Mouse (Mus musculus) layer of hippocampus, postnatal 10 days (tissue): ENCODE measurements around the gene Gm10772. TPM values are rescaled to one million over a fixed set of nuclear protein-coding genes. Genes with fewer than 3 reads are reported as not detected.
"Not testable (repeated sequence)": the region's sequence is repeated elsewhere in the genome, so short reads cannot be mapped to it uniquely, and the experiment has no call there.

Experiments used
- DNase-seq, 2 experiments: peaks; one replicate each; pipeline ENCODE4 v3.0.0; 2021; ENCODE audit warnings: low spot score in 2 of 2
- long read RNA-seq: library from polyadenylated mRNA; stranded (forward); transcript quantifications from one replicate; pipeline ENCODE4 v2.0.0, GENCODE M21; 2023
- total RNA-seq, 2 experiments: library from RNA; stranded (reverse); gene quantifications; 2 replicates each; pipeline ENCODE4 v1.2.3; 2021

The Gm10772 gene
- not detected for total RNA-seq
- long read RNA-seq: 0 reads

DNA sequence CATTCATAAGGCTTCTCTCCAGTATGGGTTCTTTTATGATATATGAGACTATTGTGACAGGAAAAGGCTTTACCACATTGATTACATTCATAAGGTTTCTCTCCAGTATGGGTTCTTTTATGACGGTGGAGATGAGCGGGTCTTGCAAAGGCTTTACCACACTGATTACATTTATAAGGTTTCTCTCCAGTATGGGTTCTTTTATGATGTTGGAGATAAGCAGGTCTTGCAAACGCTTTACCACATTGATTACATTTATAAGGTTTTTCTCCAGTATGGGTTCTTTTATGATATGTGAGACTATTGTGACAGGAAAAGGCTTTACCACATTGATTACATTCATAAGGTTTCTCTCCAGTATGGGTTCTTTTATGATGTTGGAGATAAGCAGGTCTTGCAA, at the start of gene Gm10772:
Gm10772 (minus strand) TSS at position 101 of the 400 bp plus-strand sequence.
- not testable (repeated sequence) for DNase-seq

DNA sequence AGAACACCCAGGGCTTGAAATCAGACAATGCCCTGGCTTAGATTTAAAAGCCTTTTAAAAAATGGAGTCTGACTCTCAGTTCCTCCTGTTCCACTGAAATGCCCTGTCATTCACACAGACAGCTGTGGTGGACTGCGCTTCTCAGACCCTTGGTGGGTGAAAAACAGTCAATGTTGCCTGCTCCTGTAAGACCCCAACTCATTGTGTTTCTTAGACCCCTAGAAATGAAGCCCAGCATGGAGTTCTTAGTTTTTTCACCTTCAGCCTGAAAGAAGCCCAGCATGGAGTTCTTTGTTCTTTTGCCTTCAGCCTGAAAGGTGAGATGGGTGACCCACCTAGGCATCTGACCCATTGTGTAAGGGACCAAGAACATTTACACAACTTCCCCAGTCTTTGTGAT, 36.5 kb upstream of the Gm10772 start:
- not testable (repeated sequence) for DNase-seq

DNA sequence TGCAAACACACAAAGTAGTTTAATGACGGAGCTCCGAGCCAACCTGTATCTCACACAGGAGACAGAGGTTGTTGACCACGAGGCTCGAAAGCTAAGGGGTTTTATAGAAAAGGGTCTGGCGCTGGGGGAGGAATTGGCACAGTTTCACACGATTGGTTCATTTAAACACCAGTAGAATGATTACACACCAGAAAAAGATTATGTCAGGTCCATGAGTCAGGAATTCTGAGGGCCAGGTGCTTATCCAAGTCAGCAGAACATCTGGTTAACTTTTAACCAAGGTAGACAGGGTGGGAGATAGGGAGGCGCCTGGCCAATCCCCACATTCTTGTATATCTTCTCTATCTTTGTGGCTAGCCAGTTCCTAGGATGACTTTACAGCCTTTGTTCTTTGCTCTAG, 35.8 kb upstream of the Gm10772 start:
- DNase-seq: not testable (repeated sequence)

DNA sequence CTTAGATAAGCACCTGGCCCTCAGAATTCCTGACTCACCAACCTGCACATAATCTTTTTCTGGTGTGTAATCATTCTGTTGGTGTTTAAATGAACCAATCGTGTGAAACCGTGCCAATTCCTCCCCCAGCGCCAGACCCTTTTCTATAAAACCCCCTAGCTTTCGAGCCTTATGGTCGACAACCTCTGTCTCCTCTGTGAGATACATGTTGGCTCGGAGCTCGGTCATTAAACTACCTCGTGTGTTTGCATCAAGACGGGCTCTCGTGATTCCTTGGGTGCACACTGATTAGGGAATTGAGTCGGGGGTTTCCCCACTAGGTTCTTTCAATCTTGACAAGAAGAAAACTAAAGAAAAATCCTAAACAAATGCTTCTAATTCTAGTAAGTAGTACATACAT, 13.0 kb downstream of the Gm10772 start:
- DNase-seq: no peak

DNA sequence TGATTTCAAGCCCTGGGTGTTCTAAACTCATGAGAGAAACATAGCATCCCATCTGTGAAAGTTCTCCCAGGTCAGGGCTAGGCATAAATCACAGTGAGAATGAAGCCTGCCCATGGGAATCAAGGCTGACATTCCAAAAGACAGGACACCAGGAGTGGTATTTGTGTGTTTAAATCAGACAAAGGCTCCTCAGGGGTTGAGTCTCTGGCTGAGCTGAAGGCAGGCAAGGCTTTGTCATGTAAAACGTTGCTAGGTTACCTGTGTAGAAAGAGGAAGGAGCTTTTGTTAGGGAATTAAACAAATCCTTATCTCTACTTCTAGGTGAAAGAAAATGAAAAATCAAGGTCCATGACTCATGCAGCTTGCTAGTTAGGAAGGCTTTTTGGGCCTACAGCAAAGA, 13.6 kb downstream of the Gm10772 start:
- not testable (repeated sequence) for DNase-seq

DNA sequence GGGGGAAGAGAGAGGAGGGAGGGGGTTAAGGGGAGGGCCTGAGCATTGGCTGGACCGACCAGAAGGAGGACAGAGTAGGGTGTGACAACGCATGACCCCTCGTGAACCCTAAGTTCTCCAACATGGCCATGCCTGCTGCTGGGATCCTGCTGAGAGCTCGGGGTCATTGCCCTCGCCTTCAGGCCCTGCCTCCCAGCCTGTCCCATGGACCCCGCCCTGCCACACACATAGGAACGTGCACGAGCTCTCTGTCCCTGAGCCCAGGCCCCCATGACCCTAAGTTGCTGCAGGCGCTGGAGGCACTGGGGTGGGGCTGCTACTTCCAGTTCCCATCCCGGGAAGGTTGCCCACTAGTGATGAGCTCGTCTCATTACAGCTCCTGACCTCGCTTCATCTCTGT, 48.2 kb downstream of the Gm10772 start:
- not testable (repeated sequence) for DNase-seq

Other genes with a start within 250 kb of the Gm10772 start
- not detected for gene Gm10324, start 108.0 kb downstream of the Gm10772 start, total RNA-seq
- gene 2410141K09Rik, start 213.5 kb upstream of the Gm10772 start, total RNA-seq: not detected